Mouse (Mus musculus): ENCODE measurements around the gene Tbata.
A peak's percentile ranks its signal among the peaks of the same experiment; 100 is the strongest.

The Tbata gene

DNA sequence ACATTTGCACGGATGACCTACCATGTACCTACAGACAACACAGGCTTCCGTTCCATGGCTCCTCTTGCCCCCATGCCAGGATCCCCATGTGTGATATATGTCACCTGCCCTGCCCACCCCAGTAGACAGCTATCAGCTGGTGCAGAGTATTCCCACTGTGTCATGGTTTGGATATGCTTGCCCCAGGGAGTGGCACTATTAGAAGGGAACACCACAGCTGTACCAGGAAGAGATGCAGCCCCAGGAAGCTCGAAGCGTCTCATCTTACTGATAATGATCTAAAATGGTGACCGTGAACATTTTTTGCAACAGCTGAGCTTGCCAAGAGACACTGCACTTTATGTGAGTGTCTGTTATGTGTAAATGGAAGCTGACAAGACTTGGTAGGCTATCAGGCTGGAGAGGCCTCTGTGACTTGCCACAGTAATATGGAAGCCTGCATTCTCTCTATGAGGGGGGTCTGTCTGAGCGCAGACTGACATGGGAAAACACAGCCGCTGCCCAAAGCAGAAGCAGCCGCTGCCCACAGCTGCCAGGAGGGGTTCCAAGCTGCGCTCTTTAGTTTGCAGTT is 36.4 kb downstream of the Tbata start:
- no peak for DNase-seq (ENCODE audit: low spot score in 2 of 2)

GRCm38 (mm10) chr10:61211105-61211504 is 39.4 kb downstream of the Tbata start:
- no peak for DNase-seq (ENCODE audit: low spot score in 2 of 2)

DNA sequence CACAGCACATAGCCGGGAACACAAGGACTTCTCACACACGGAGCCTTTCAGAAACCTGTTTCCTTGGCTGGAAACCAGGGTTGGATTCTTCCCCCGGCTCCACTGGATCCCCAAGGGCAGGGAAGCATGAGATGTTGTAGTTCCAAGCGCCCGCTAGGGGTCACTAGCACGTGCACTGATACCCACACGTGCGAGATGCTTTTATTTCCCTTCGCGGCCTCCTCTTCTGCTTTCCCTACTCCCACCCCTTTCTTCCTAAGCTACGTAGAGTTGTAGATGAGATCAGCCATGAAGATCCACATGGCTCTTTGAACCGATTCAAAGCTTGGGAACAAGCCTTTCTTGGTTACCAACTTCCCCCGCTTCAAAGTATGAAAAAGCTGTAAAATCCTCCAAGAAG is 40.0 kb downstream of the Tbata start:
- peak; percentile 41 for DNase-seq (ENCODE audit: low spot score in 2 of 2)

DNA sequence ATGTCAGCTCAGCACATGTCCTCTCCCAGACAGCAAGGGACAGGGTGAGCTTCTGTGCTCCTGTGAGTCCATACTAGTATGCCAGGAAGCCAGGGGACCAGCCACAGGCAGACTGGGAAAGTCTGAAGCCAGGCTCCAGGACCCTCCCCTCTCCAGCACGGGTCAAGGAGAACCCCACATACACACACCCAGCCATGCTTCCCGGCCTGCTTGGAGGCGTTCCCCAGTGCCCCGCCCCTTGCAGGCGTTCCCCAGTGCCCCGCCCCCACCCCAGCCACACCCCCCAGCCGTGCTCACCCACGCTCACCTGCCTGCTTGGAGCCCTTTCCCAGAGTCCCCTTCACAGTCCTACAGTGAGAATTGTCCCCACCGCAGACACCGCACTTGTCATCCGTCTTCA is 41.1 kb downstream of the Tbata start:
- no peak for DNase-seq (ENCODE audit: low spot score in 2 of 2)

- no peak for DNase-seq (ENCODE audit: low spot score in 2 of 2)
These were observed 43.9 kb downstream of the Tbata start for GRCm38 (mm10) chr10:61215658-61216057.

GRCm38 (mm10) chr10:61216163-61216562 is 44.4 kb downstream of the Tbata start:
- DNase-seq (ENCODE audit: low spot score in 2 of 2) = no peak

DNA sequence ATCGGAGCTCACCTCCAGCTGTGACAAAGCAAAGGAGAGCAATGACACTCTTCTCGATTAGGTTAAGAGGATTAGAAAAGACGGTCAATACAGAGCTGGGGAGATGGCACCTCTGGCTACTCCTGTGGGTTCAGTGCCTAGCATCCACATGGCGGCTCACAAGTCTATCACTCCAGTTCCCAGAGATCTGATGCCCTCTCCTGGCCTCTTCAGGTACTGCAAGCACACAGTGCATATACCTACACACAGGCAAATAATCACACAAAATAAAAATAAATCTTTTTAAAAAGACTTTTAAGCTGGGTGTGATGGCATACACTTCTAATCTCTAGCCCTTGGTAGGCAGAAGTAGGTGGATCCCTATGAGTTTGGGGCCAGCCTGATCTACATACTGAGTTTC is 47.6 kb downstream of the Tbata start:
- no peak for DNase-seq (ENCODE audit: low spot score in 2 of 2)

DNA sequence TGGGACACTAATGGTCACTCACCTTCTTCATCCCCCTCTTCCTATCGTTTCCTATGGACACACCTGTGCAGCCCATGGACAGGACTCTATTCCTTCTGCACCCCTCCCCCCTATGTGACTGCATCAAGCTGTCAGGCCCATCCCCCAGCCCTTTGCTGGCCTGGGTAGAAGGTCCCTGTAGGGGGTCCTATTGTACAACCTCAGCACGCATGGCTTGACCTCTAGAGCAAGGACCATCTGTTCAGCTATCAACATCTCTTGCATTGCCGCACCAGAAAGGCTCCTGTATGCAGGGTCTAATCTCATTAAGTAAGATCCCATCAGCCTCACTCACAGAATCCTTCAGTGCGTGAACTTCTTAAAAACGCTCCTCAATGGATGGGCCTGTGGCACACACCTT is 53.9 kb downstream of the Tbata start:
- no peak for DNase-seq (ENCODE audit: low spot score in 2 of 2)

- no peak for DNase-seq (ENCODE audit: low spot score in 2 of 2)
These were observed 55.1 kb downstream of the Tbata start for GRCm38 (mm10) chr10:61226784-61227396.

DNA sequence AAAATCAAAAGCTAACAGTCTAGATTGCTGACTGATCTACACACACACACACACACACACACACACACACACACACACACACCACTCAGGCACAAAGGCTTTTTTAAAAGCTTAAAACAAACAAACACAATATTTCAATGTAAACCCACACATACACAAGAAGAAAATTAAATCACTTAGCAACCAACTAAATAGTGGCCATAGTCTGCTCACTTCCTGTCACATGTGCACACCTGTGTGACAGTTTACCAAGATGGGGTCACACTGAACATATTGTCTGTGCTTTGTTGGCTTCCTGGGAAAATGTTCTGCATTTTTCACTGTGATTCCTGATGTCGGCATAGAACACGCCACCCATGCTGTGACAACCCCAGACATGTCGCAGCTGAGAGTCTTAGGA is 60.0 kb downstream of the Tbata start:
- no peak for DNase-seq (ENCODE audit: low spot score in 2 of 2)

DNA sequence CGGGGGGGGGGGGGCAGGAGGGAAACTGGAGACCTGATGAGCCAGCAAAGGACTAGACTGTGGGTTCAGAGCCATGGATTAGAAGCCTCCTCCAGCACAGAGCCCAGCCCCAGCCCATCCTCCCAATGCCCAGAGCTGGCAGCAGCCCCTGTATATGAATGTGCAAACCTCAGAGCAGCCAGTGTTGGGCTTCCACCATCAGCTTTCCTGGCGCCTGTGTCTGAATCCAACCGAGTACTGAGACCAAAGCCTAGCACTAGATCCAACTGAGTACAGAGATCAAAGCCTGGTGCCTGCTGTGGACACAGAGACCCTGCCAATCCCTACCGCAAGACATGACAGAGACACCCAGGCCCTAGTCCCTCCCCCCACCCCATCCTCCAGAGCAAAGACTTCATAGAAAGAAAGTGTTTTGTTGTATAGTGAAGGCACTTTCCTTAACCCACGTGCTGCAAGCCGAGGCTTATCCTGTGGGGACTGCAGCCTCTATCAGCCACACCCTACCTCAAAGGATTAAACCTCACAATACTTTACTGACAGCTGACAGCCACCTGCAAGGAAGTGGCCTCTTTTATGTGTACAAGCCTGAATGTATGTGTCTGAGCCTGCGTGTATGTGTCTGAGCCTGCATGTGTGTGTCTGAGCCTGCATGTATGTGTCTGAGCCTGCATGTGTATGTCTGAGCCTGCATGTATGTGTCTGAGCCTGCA is 61.3 kb downstream of the Tbata start:
- DNase-seq (ENCODE audit: low spot score in 2 of 2) = no peak

DNA sequence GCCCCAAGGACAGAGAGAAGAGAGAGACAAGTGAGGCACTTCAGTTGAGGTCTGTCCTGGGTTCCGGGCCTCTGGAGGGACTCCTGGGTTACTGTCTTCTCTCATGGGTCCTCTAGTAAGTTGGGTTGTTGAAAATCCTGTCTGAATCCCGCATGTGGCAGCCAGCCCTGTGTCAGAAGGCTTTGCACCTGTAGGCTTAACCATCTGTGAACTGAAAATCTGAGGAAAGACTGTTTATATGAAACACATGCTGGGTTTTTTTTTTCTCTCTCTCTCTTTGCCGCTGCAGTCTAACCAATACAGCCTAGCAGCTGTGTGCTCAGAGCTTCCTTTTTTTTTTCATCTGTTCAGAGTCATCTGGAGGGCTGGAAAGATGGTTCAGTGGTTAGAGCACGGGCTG is 62.6 kb downstream of the Tbata start:
- no peak for DNase-seq (ENCODE audit: low spot score in 2 of 2)

DNA sequence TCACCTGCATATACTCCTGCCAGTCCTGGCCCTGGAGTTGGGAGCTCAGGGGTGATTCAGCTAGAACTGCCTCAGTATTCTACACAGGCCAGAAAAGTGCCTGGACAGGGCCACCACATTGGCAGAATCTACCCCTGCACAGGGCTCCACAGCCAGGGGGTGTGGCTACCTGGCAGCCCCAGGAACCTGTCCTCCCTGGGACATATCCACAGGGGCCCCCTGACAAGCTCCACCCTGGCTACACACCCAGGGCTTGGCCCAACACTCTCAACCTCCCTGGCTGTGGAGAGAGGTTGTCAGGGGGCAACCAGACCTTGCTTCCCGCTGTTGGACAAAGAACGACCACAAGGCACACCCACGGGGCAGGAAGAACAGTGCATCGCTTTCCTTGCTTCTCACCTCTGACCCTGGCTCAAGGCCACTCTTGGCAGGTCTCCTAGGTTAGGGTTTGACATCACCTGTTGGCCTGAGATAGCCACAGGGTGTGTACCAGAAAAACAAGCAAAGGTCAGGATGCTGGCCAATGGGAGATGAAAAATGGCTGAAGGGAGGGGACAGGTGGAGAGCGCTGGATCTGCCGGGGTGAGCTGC is 64.0 kb downstream of the Tbata start:
- DNase-seq (ENCODE audit: low spot score in 2 of 2) = no peak

GRCm38 (mm10) chr10:61236683-61237390 is 65.1 kb downstream of the Tbata start:
- no peak for DNase-seq (ENCODE audit: low spot score in 2 of 2)

DNA sequence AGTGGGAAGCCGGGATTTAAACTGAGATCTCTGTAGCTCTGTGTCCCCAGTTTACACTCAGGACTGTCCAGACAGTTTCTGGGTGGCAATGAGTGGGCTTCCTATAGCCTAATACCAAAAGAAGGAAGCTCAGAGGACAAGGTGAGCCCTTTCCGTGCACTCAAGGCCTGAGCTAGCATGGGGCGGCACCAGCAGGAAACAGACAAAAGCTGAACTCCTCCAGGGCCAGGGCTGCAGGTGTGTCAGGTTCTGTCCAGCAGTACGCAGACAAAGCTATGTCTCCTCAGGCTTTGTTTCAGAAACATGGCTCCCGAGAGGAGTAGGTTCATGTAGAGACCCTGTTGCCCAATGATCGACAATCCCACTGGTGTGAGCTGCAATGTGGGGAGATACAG is 65.6 kb downstream of the Tbata start:
- no peak for DNase-seq (ENCODE audit: low spot score in 2 of 2)

Data from urinary bladder, postnatal 36 days (tissue).